Mouse (Mus musculus) megakaryocyte, embryonic 14.5 days (primary cell): Measurements from ENCODE around the gene Fry.

Source experiments
- FLI1 ChIP-seq: IDR thresholded peaks from 2 replicates; pipeline ENCODE4 v1.6.1; 2012; ENCODE audit warnings: low read length, inconsistent platforms, mixed read lengths
- GATA1 ChIP-seq: IDR thresholded peaks from 3 replicates; pipeline ENCODE4 v1.6.1; 2012; ENCODE audit warnings: mixed read lengths, low read length, inconsistent platforms, borderline replicate concordance

GRCm38 (mm10) chr5:150259191-150260053 lies 141.0 kb downstream of the Fry start:
- TF ChIP-seq GATA1 (no peak), FLI1 (no peak)
